Mouse (Mus musculus) mouse trophoblast stem cell (cell line): ENCODE data around the gene Cdk2ap1.
"Not testable (repeated sequence)": the region's sequence is repeated elsewhere in the genome, so short reads cannot be mapped to it uniquely, and the experiment has no call there.

Experiments
- in situ Hi-C, 2 experiments: fragments of 300-500 bp; cut with MseI, MboI; formaldehyde crosslinking; loops; 2 replicates in 1 of 2; 3 replicates in 1 of 2; pipeline ENCODE4 v1.15.1; 2025

Cdk2ap1 gene

GRCm38 (mm10) chr5:124362982-124363381 lies at the start of gene Cdk2ap1:
Gene Cdk2ap1, minus strand, starts transcription at chr5:124363082.
- in situ Hi-C loops, result not testable (repeated sequence)

- in situ Hi-C loops, result no loop called here
These were observed 49.3 kb upstream of the Cdk2ap1 start for GRCm38 (mm10) chr5:124412163-124412562.

GRCm38 (mm10) chr5:124410808-124411207 lies 47.9 kb upstream of the Cdk2ap1 start:
- in situ Hi-C loops, result no loop called here

GRCm38 (mm10) chr5:124393726-124394125 lies 30.8 kb upstream of the Cdk2ap1 start:
- in situ Hi-C loops, result no loop called here

- in situ Hi-C loops, result no loop called here
These were observed 29.5 kb upstream of the Cdk2ap1 start for GRCm38 (mm10) chr5:124392412-124392811.

GRCm38 (mm10) chr5:124387932-124388331 lies 25.1 kb upstream of the Cdk2ap1 start:
- in situ Hi-C loops, result no loop called here

- in situ Hi-C loops, result no loop called here
These were observed 17.2 kb upstream of the Cdk2ap1 start for GRCm38 (mm10) chr5:124380121-124380520.

- in situ Hi-C loops, result no loop called here
These were observed 14.3 kb upstream of the Cdk2ap1 start for GRCm38 (mm10) chr5:124377149-124377548.

GRCm38 (mm10) chr5:124376401-124376800 lies 13.5 kb upstream of the Cdk2ap1 start:
- in situ Hi-C loops, result no loop called here

GRCm38 (mm10) chr5:124374298-124374697 lies 11.4 kb upstream of the Cdk2ap1 start:
- in situ Hi-C loops, result no loop called here

- in situ Hi-C loops, result loop anchor here in 1 of 2 experiments (5.0 kb wide), 1 partner anchor 41 kb away; no protein-coding TSS in a partner anchor
These were observed 3.8 kb upstream of the Cdk2ap1 start for GRCm38 (mm10) chr5:124366721-124367120.

- in situ Hi-C loops, result loop anchor here in 1 of 2 experiments (5.0 kb wide), 1 partner anchor 42 kb away; no protein-coding TSS in a partner anchor
These were observed 2.9 kb upstream of the Cdk2ap1 start for GRCm38 (mm10) chr5:124365754-124366153.

- in situ Hi-C loops, result no loop called here
These were observed 1.5 kb upstream of the Cdk2ap1 start for GRCm38 (mm10) chr5:124364173-124364918.

- in situ Hi-C loops, result no loop called here
These were observed 3.2 kb downstream of the Cdk2ap1 start for GRCm38 (mm10) chr5:124359641-124360040.

GRCm38 (mm10) chr5:124356695-124357094 lies 6.2 kb downstream of the Cdk2ap1 start:
- in situ Hi-C loops, result no loop called here

GRCm38 (mm10) chr5:124355425-124355959 lies 7.4 kb downstream of the Cdk2ap1 start:
- in situ Hi-C loops, result no loop called here

- in situ Hi-C loops, result no loop called here
These were observed 8.1 kb downstream of the Cdk2ap1 start for GRCm38 (mm10) chr5:124354574-124355424.

GRCm38 (mm10) chr5:124353726-124354547 lies 8.9 kb downstream of the Cdk2ap1 start:
- in situ Hi-C loops, result no loop called here

- in situ Hi-C loops, result no loop called here
These were observed 9.7 kb downstream of the Cdk2ap1 start for GRCm38 (mm10) chr5:124353011-124353725.

GRCm38 (mm10) chr5:124352141-124352920 lies 10.6 kb downstream of the Cdk2ap1 start:
- in situ Hi-C loops, result no loop called here
